8 mouse cellular contexts compared by ENCODE assay signal in genomic region chr11:72207834-72208377, GRCm38 (mm10). TPM values are rescaled to one million over a fixed set of nuclear protein-coding genes. Genes with fewer than 3 reads are reported as not detected.
A peak's percentile ranks its signal among the peaks of the same experiment; 100 is the strongest.
DNase-seq lines count a peak whose midpoint lies in the region; ATAC-seq and TF ChIP-seq lines count a peak whose summit lies in the region.

No protein-coding gene starts in this region.

- 12% methylated on average over 17 of the region's 17 CpGs for WGBS in heart, embryonic 13.5 days
- 3% methylated on average over 17 of the region's 17 CpGs for WGBS in kidney, adult 2 months
- 26% methylated on average over 17 of the region's 17 CpGs for WGBS in midbrain, embryonic 15.5 days

- H3K27ac ChIP-seq in heart, embryonic 13.5 days (replicated peaks) = peak overlapping the region; percentile 50; the same call in 1 of the 2 replicates
- 0 out of 2 replicates have a peak overlapping the region, but pooled peaks have one; percentile 5 for H3K27ac ChIP-seq in cortical plate, adult 2 months (ENCODE audit: insufficient read depth, low read length)
- peak overlapping the region; percentile 54; the same call in 1 of the 2 replicates for H3K27ac ChIP-seq in kidney, adult 2 months (ENCODE audit: insufficient read depth, low read depth, low read length)
- H3K27ac ChIP-seq in midbrain, embryonic 15.5 days = peak overlapping the region; percentile 76

- H3K9me3 ChIP-seq in heart, embryonic 13.5 days = no peaks in the 10 kb centered on the region
- no peaks in the 10 kb centered on the region for H3K9me3 ChIP-seq in midbrain, embryonic 15.5 days

- H3K4me2 ChIP-seq in heart, embryonic 13.5 days = peak overlapping the region; percentile 94
- peak overlapping the region; percentile 76 for H3K4me2 ChIP-seq in midbrain, embryonic 15.5 days

- DNase-seq in heart, postnatal 4 days = no peak
- peak; percentile 73 for DNase-seq in kidney, adult 2 months
- DNase-seq in adrenal gland, postnatal 4 days (ENCODE audit: low spot score in 2 of 2) = no peak
- no peak for DNase-seq in spleen, postnatal 36 days (ENCODE audit: low spot score in 2 of 2)
- DNase-seq in ovary, postnatal 36 days (ENCODE audit: low spot score) = no peak

- ATAC-seq in heart, embryonic 13.5 days (ENCODE audit: extremely low read depth, insufficient number of reproducible peaks, low FRiP score, low TSS enrichment) = no peak
- ATAC-seq in midbrain, embryonic 15.5 days (replicated peaks) = no peak

- peak overlapping the region; percentile 93 for H3K9ac ChIP-seq in heart, embryonic 13.5 days
- peak overlapping the region; percentile 80 for H3K9ac ChIP-seq in midbrain, embryonic 15.5 days

- peaks cover 17% of the 10 kb centered on the region for H3K4me1 ChIP-seq in heart, embryonic 13.5 days
- peaks cover 4% of the 10 kb centered on the region for H3K4me1 ChIP-seq in cortical plate, adult 2 months (ENCODE audit: control insufficient read depth, insufficient read depth, low read length)
- H3K4me1 ChIP-seq in kidney, adult 2 months (ENCODE audit: control insufficient read depth, insufficient read depth, low read length) = 0 out of 2 replicates have a peak, but pooled peaks cover 5% of the 10 kb centered on the region
- H3K4me1 ChIP-seq in midbrain, embryonic 15.5 days = peaks cover 29% of the 10 kb centered on the region

- TF ChIP-seq CTCF in cortical plate, adult 2 months (IDR thresholded peaks at IDR 0.05; ENCODE audit: extremely low read depth, insufficient read depth, low read length) = no peak
- no peak for TF ChIP-seq CTCF in kidney, adult 2 months (conservative IDR thresholded peaks at IDR 0.05; ENCODE audit: insufficient read depth, insufficient read length, low read depth, low read length)

- H3K36me3 ChIP-seq in heart, embryonic 13.5 days = peaks cover 39% of the 10 kb centered on the region
- H3K36me3 ChIP-seq in kidney, adult 2 months (ENCODE audit: control insufficient read depth, insufficient read depth, low read length) = no peaks in the 10 kb centered on the region
- peaks cover 16% of the 10 kb centered on the region for H3K36me3 ChIP-seq in midbrain, embryonic 15.5 days (replicated peaks)

- H3K27me3 ChIP-seq in heart, embryonic 13.5 days (replicated peaks) = no peaks in the 10 kb centered on the region
- no peaks in the 10 kb centered on the region for H3K27me3 ChIP-seq in kidney, adult 2 months (replicated peaks; ENCODE audit: control insufficient read depth, insufficient read depth, low read length)
- no peaks in the 10 kb centered on the region for H3K27me3 ChIP-seq in midbrain, embryonic 15.5 days (replicated peaks)

- TF ChIP-seq POLR2A in cortical plate, adult 2 months (IDR thresholded peaks at IDR 0.05; ENCODE audit: extremely low read depth, insufficient read depth, low read length) = no peak
- TF ChIP-seq POLR2A in kidney, adult 2 months (IDR thresholded peaks at IDR 0.05; ENCODE audit: low read depth, low read length) = no peak

- peak overlapping the region; percentile 91 for H3K4me3 ChIP-seq in heart, embryonic 13.5 days
- peak overlapping the region; percentile 90 for H3K4me3 ChIP-seq in cortical plate, adult 2 months (ENCODE audit: insufficient read depth, low read length)
- peak overlapping the region; percentile 91 for H3K4me3 ChIP-seq in kidney, adult 2 months (ENCODE audit: insufficient read depth, low read depth, low read length)
- H3K4me3 ChIP-seq in midbrain, embryonic 15.5 days = peak overlapping the region; percentile 68

RNA-seq across cellular contexts. Expression of gene Txndc17, which starts 0.6 kb away (rescaled TPM):
- 137 and 155 TPM in 2 replicates for polyA plus RNA-seq in heart, embryonic 13.5 days (2015; fragmentation: Nextera tagmentation; extraction: Ambion mirVana)
- 10 to 100 TPM; 47.4 to 48.7 TPM for total RNA-seq in heart, postnatal 4 days (2021)
- 71.3 and 71.6 TPM in 2 replicates for polyA plus RNA-seq in cortical plate, adult 2 months (2012; rRNA removed)
- polyA plus RNA-seq in kidney, adult 2 months (2012; rRNA removed) = 125 and 149 TPM in 2 replicates
- polyA plus RNA-seq in midbrain, embryonic 15.5 days (2015; fragmentation: Nextera tagmentation; extraction: Ambion mirVana) = 141 and 145 TPM in 2 replicates
- total RNA-seq in adrenal gland, postnatal 4 days (2021) = 10 to 100 TPM; 68.2 to 71.9 TPM

RNA-seq across cellular contexts. Expression of gene 4933427D14Rik, which starts 0.6 kb away (rescaled TPM):
- polyA plus RNA-seq in heart, embryonic 13.5 days (2015; fragmentation: Nextera tagmentation; extraction: Ambion mirVana) = 7.7 and 7.8 TPM in 2 replicates
- 1 to 10 TPM; 6.0 to 7.4 TPM for total RNA-seq in heart, postnatal 4 days (2021)
- 34.1 and 36.2 TPM in 2 replicates for polyA plus RNA-seq in cortical plate, adult 2 months (2012; rRNA removed)
- polyA plus RNA-seq in kidney, adult 2 months (2012; rRNA removed) = 4.6 and 4.8 TPM in 2 replicates
- polyA plus RNA-seq in midbrain, embryonic 15.5 days (2015; fragmentation: Nextera tagmentation; extraction: Ambion mirVana) = 24.0 and 26.0 TPM in 2 replicates
- total RNA-seq in adrenal gland, postnatal 4 days (2021) = 10 to 100 TPM; 10.2 to 13.8 TPM

RNA-seq across cellular contexts. Expression of gene Gm43951, which starts 1.3 kb away (rescaled TPM):
- 0.16 and 0.17 TPM in 2 replicates for polyA plus RNA-seq in heart, embryonic 13.5 days (2015; fragmentation: Nextera tagmentation; extraction: Ambion mirVana)
- total RNA-seq in heart, postnatal 4 days (2021) = under 1 TPM; 0.45 TPM
- polyA plus RNA-seq in cortical plate, adult 2 months (2012; rRNA removed) = 7.0 and 8.0 TPM in 2 replicates
- polyA plus RNA-seq in kidney, adult 2 months (2012; rRNA removed) = 0.20 and 0.23 TPM in 2 replicates
- 1.8 and 1.9 TPM in 2 replicates for polyA plus RNA-seq in midbrain, embryonic 15.5 days (2015; fragmentation: Nextera tagmentation; extraction: Ambion mirVana)
- total RNA-seq in adrenal gland, postnatal 4 days (2021) = 1 to 10 TPM; 1.3 to 1.7 TPM

RNA-seq across cellular contexts. Expression of gene Med31, which starts 7.5 kb away (rescaled TPM):
- 28.3 and 31.7 TPM in 2 replicates for polyA plus RNA-seq in heart, embryonic 13.5 days (2015; fragmentation: Nextera tagmentation; extraction: Ambion mirVana)
- 10 to 100 TPM; 12.0 to 12.5 TPM for total RNA-seq in heart, postnatal 4 days (2021)
- 24.2 and 25.8 TPM in 2 replicates for polyA plus RNA-seq in cortical plate, adult 2 months (2012; rRNA removed)
- polyA plus RNA-seq in kidney, adult 2 months (2012; rRNA removed) = 8.3 and 9.4 TPM in 2 replicates
- 53.5 and 57.1 TPM in 2 replicates for polyA plus RNA-seq in midbrain, embryonic 15.5 days (2015; fragmentation: Nextera tagmentation; extraction: Ambion mirVana)
- 10 to 100 TPM; 14.8 to 15.0 TPM for total RNA-seq in adrenal gland, postnatal 4 days (2021)

RNA-seq across cellular contexts. Expression of gene Slc13a5, which starts 59.1 kb away (rescaled TPM):
- 0.11 and 0.12 TPM in 2 replicates for polyA plus RNA-seq in heart, embryonic 13.5 days (2015; fragmentation: Nextera tagmentation; extraction: Ambion mirVana)
- under 1 TPM; 0.38 to 0.50 TPM for total RNA-seq in heart, postnatal 4 days (2021)
- 16.7 and 20.8 TPM in 2 replicates for polyA plus RNA-seq in cortical plate, adult 2 months (2012; rRNA removed)
- 0.16 and 0.27 TPM in 2 replicates for polyA plus RNA-seq in kidney, adult 2 months (2012; rRNA removed)
- 1.4 and 2.8 TPM in 2 replicates for polyA plus RNA-seq in midbrain, embryonic 15.5 days (2015; fragmentation: Nextera tagmentation; extraction: Ambion mirVana)
- total RNA-seq in adrenal gland, postnatal 4 days (2021) = under 1 TPM; 0.25 to 0.51 TPM

Comparison
In these comparisons a context has a peak if more than half of its experiments do, and no peak if none do; other contexts are left out.
1. H3K27ac ChIP-seq: peak in every context shown above with its lines; median percentile 76 in midbrain, embryonic 15.5 days; 54 in kidney, adult 2 months; 50 in heart, embryonic 13.5 days; 5 in cortical plate, adult 2 months.